Mouse (Mus musculus) kidney, adult 2 months (tissue): ENCODE data around the gene Musk.

Experiments
- CTCF ChIP-seq: fragments of 200-500 bp; conservative IDR thresholded peaks from 2 replicates; pipeline ENCODE4 v1.5.1; 2011; ENCODE audit warnings: low read depth, mild to moderate bottlenecking, control low read depth, low read length, moderate library complexity, mixed read lengths; ENCODE audit not compliant: insufficient read depth, insufficient read length
- POLR2A ChIP-seq: fragments of 200-500 bp; IDR thresholded peaks from one replicate; pipeline ENCODE4 v1.6.1; 2011; ENCODE audit warnings: low read depth, low read length, control low read depth

GRCm38 (mm10) chr4:58293099-58293498 is 7.3 kb downstream of the Musk start:
- TF ChIP-seq POLR2A (no peak), CTCF (no peak)
